Mouse (Mus musculus): ENCODE measurements around the gene Mepe. TPM values are rescaled to one million over a fixed set of nuclear protein-coding genes. Genes with fewer than 3 reads are reported as not detected.
A peak's percentile ranks its signal among the peaks of the same experiment; 100 is the strongest.

The Mepe gene
- total RNA-seq, 2 experiments from 2014 or later: not detected

- no peak for ATAC-seq (ENCODE audit: poor library complexity, severe bottlenecking)
These were observed 25.9 kb downstream of the Mepe start for GRCm38 (mm10) chr5:104351041-104351440.

DNA sequence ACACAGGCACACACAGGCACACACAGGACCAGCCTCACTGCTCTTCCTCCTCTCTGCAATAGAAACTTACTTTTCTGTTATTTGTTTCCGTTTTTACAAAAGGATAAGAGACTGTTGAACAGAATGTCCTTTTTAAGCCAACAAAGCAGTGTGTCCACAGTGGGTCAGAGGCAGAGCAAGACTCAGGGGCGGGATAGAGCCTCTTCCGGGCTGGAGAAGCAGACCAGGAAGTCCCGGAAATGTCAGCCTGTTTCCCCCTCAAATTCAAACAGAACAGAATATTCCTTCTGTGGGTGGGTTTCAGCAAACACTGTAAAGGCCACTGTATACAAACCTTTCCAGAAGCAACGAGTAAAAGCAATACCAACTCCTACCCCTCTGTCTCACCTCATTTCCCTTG lies 26.7 kb downstream of the Mepe start:
- ATAC-seq (ENCODE audit: poor library complexity, severe bottlenecking): peak; percentile 67; the same call in 1 of the 2 replicates

- no peak for ATAC-seq (ENCODE audit: poor library complexity, severe bottlenecking)
These were observed 32.4 kb downstream of the Mepe start for GRCm38 (mm10) chr5:104357575-104357974.

GRCm38 (mm10) chr5:104358592-104358991 lies 33.5 kb downstream of the Mepe start:
- peak; percentile 81 for ATAC-seq (ENCODE audit: poor library complexity, severe bottlenecking)

DNA sequence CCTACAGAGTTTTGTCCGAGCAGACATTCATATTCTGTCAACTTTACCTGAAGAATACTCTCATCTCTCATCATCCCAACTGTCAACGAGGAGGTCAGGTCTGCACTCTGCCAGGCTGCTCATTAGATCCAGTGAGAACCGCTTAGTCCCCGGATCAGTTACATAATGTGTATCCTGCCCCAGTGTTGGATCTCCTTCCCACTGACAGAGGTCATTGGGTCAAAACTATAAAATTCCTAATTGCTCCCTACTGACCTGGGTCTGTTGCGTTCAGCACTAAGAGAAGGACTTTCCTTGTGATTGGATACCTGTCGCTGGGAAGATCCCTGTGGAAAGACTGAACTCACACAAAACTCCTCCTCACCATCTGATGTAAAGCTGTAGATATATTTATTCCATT lies 34.1 kb downstream of the Mepe start:
- no peak for ATAC-seq (ENCODE audit: poor library complexity, severe bottlenecking)

DNA sequence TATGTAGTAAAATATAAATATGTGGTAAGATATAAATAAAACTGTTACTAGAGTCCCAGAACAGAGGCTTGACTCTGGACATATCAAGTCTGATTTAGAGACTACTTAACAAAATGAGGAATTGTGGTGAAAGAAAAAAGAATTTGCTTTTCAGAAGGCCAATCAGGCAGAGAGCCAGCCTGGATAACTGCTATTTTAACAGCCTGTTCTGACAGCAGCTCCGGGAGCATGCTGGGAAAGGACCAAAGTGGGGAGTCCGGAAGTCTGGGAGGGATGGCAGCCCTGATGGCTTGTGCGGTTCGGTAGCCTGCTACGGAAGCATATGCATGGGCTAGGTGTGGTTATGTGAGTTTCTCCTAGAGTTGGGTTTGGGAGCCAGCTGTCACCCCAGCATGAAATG lies 45.5 kb downstream of the Mepe start:
- no peak for ATAC-seq (ENCODE audit: poor library complexity, severe bottlenecking)

- ATAC-seq (ENCODE audit: poor library complexity, severe bottlenecking): no peak
These were observed 46.2 kb downstream of the Mepe start for GRCm38 (mm10) chr5:104371284-104371683.

- ATAC-seq (ENCODE audit: poor library complexity, severe bottlenecking): no peak
These were observed 48.6 kb downstream of the Mepe start for GRCm38 (mm10) chr5:104373648-104374307.

DNA sequence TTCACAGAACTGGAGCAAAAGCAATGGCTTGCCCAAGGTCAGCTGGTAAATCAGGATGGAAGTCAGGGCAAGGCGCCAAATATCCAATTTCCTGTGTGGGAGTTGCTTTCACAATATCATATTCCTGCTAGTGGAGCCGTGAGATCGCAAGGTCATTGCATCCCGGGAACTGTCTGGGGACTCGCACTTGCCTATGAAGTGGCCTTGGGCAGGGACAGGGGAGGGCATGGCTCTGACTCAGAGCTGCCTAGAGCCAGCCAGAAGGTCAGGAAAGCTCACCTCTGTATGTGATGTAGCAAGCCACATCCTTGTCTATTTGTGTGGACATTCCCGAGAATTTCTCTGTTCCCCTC lies 49.2 kb downstream of the Mepe start:
- ATAC-seq (ENCODE audit: poor library complexity, severe bottlenecking): no peak

DNA sequence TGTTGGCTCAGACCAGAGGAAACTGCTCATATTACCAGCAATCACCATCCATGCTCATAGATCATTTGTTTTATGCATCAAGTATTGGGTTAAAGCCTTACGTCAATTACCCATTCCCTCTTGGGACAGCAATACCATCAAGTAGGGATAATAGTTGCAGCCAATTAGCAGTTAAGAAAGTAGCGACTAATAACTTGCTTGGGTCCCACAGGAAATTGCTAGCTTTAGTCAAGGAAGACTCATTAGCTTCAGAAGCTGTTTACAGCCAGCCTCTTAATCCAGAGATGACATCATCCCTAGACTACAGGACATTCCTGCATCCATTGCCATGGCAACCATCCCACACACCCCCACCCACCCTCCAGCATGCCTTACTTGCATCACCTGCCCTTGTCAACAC lies 50.0 kb downstream of the Mepe start:
- ATAC-seq (ENCODE audit: poor library complexity, severe bottlenecking): no peak

GRCm38 (mm10) chr5:104376890-104377289 lies 51.8 kb downstream of the Mepe start:
- no peak for ATAC-seq (ENCODE audit: poor library complexity, severe bottlenecking)

DNA sequence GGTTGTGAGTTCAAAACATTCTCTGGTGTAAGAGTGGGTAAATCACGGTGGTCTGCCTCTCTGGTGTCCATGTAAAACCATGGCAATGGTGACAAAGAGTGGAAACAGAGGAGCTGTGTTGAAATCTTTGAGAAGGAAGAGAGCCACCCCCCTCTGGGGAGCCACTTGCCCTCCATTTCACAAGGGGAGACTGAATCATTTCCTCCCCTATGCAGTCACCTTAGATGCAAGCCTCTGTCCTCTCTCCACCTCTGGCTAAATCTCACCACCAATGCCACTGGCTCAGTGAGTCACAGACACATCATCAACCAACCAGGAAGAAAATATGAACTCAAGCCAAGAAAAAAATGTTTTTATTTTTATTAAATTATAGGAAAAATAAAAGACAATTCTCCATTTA lies 55.4 kb downstream of the Mepe start:
- peak; percentile 79 for ATAC-seq (ENCODE audit: poor library complexity, severe bottlenecking)

GRCm38 (mm10) chr5:104381671-104382070 lies 56.5 kb downstream of the Mepe start:
- ATAC-seq (ENCODE audit: poor library complexity, severe bottlenecking): no peak

DNA sequence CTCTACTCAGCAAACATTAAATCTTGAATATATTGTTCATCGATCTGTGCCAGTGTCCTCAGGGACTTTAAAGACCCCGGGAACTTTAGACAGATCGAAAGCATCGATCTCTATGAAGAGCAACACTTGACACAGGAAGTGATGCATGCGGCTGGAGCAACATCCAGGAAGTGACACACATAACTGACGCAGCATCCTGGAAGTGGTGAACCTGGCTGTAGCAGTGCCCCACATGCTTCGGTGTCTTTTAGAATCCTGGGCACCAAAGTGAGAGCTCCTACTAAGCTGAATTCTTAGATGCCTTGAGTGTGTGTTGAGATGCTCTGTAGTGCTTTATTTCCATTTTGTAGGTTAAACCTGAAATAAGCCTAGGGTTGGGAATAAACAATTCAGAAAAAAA lies 59.4 kb downstream of the Mepe start:
- peak; percentile 89 for ATAC-seq (ENCODE audit: poor library complexity, severe bottlenecking)

DNA sequence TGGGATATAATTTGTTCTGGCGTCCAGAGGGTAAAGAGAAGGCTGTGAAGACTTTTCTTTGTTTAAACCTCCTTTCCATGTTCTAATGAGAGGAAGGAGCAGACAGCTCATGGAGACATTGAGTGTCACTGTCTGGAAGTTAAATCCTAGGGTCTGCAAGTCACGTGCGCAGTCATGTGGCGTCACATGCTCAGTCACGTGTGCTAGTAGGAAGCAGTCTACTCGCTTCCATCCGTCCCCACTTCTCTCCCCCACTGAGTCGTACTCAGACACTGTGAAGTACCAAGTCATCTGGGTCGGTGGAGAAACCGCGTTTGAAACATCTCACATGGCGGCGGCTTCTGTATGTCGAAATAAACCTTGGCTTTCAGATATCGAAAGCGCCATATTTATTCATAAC lies 60.4 kb downstream of the Mepe start:
- no peak for ATAC-seq (ENCODE audit: poor library complexity, severe bottlenecking)

DNA sequence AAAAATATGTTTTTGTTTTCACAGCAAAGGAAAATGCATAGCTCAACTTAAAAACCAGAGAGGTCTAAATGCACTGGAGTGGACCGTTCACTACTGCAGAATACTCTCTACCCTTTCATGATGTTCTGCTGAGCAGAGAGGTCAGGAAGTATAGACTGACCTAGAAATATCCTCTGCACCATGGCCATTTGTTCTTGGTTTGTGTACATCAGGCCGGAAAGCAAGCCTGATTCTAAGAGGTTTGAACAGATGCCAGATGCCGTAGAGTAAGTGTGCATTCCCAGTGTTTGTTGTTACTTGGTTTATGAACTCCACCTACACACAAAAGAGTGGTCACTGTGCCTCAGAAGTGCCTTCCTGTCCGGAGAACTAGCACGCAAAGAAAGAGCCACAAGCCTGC lies 61.8 kb downstream of the Mepe start:
- no peak for ATAC-seq (ENCODE audit: poor library complexity, severe bottlenecking)

Other genes starting within 250 kb of the Mepe start
- gene Gm17660, start 247.7 kb upstream of the Mepe start, total RNA-seq (2015): not detected in 2 replicates
- not detected in 2 replicates for gene Gm17660, start 247.7 kb upstream of the Mepe start, total RNA-seq (2017)
- gene Sparcl1, start 211.6 kb upstream of the Mepe start, total RNA-seq (2015): not detected in 2 replicates
- not detected in 2 replicates for gene Sparcl1, start 211.6 kb upstream of the Mepe start, total RNA-seq (2017)
- not detected in 2 replicates for gene Dspp, start 154.6 kb upstream of the Mepe start, total RNA-seq (2015)
- gene Dspp, start 154.6 kb upstream of the Mepe start, total RNA-seq (2017): not detected in 2 replicates
- gene Dmp1, start 122.7 kb upstream of the Mepe start, total RNA-seq (2015): not detected in 2 replicates
- not detected in 2 replicates for gene Dmp1, start 122.7 kb upstream of the Mepe start, total RNA-seq (2017)
- gene Ibsp, start 26.2 kb upstream of the Mepe start, total RNA-seq (2015): 2.2 and 2.8 TPM in 2 replicates
- gene Ibsp, start 26.2 kb upstream of the Mepe start, total RNA-seq (2017): 2.6 and 3.0 TPM in 2 replicates
- 16.5 and 20.4 TPM in 2 replicates for gene Spp1, start 109.8 kb downstream of the Mepe start, total RNA-seq (2015)
- gene Spp1, start 109.8 kb downstream of the Mepe start, total RNA-seq (2017): 9.6 and 11.2 TPM in 2 replicates
- 1.8 and 3.0 TPM in 2 replicates for gene Pkd2, start 134.1 kb downstream of the Mepe start, total RNA-seq (2015)
- gene Pkd2, start 134.1 kb downstream of the Mepe start, total RNA-seq (2017): 3.3 and 3.4 TPM in 2 replicates
- gene BC005561, start 183.0 kb downstream of the Mepe start, total RNA-seq (2015): 3.3 and 5.6 TPM in 2 replicates
- gene BC005561, start 183.0 kb downstream of the Mepe start, total RNA-seq (2017): 3.5 and 4.5 TPM in 2 replicates